Mouse (Mus musculus): ENCODE data around the gene Sclt1.
"Not testable (repeated sequence)": the region's sequence is repeated elsewhere in the genome, so short reads cannot be mapped to it uniquely, and the experiment has no call there.

Sclt1 gene

GRCm38 (mm10) chr3:41742278-41742934 is at the start of gene Sclt1, which contains the start of gene D3Ertd751e:
Gene Sclt1, minus strand, starts transcription at chr3:41742514.
Gene D3Ertd751e, plus strand, starts transcription at chr3:41742611.
- DNase-seq (ENCODE audit: low spot score): peak; percentile 95

- no peak for DNase-seq (ENCODE audit: low spot score)
Observed at GRCm38 (mm10) chr3:41762091-41762490, 19.8 kb upstream of the Sclt1 start.

- no peak for DNase-seq (ENCODE audit: low spot score)
Observed at GRCm38 (mm10) chr3:41754556-41754955, 12.2 kb upstream of the Sclt1 start.

- no peak for DNase-seq (ENCODE audit: low spot score)
Observed at GRCm38 (mm10) chr3:41743436-41743835, 1.1 kb upstream of the Sclt1 start.

- DNase-seq (ENCODE audit: low spot score): no peak
Observed at GRCm38 (mm10) chr3:41741601-41742277, 575 bp downstream of the Sclt1 start.

- DNase-seq (ENCODE audit: low spot score): no peak
Observed at GRCm38 (mm10) chr3:41695681-41696080, 46.6 kb downstream of the Sclt1 start.

GRCm38 (mm10) chr3:41692440-41693142 is 49.7 kb downstream of the Sclt1 start:
- no peak for DNase-seq (ENCODE audit: low spot score)

- DNase-seq (ENCODE audit: low spot score): not testable (repeated sequence)
Observed at GRCm38 (mm10) chr3:41690114-41690640, 52.1 kb downstream of the Sclt1 start.

- DNase-seq (ENCODE audit: low spot score): no peak
Observed at GRCm38 (mm10) chr3:41686396-41686795, 55.9 kb downstream of the Sclt1 start.

- DNase-seq (ENCODE audit: low spot score): no peak
Observed at GRCm38 (mm10) chr3:41682084-41682483, 60.2 kb downstream of the Sclt1 start.

GRCm38 (mm10) chr3:41676648-41677047 is 65.7 kb downstream of the Sclt1 start:
- no peak for DNase-seq (ENCODE audit: low spot score)

- no peak for DNase-seq (ENCODE audit: low spot score)
Observed at GRCm38 (mm10) chr3:41674778-41675177, 67.5 kb downstream of the Sclt1 start.

- no peak for DNase-seq (ENCODE audit: low spot score)
Observed at GRCm38 (mm10) chr3:41655642-41656041, 86.7 kb downstream of the Sclt1 start.

- no peak for DNase-seq (ENCODE audit: low spot score)
Observed at GRCm38 (mm10) chr3:41620971-41621370, 121.3 kb downstream of the Sclt1 start.

GRCm38 (mm10) chr3:41618488-41618887 is 123.8 kb downstream of the Sclt1 start:
- DNase-seq (ENCODE audit: low spot score): no peak

GRCm38 (mm10) chr3:41618036-41618435 is 124.3 kb downstream of the Sclt1 start:
- DNase-seq (ENCODE audit: low spot score): no peak

GRCm38 (mm10) chr3:41614230-41614985 is 127.9 kb downstream of the Sclt1 start:
- DNase-seq (ENCODE audit: low spot score): no peak

GRCm38 (mm10) chr3:41613706-41614105 is 128.6 kb downstream of the Sclt1 start:
- no peak for DNase-seq (ENCODE audit: low spot score)

- DNase-seq (ENCODE audit: low spot score): no peak
Observed at GRCm38 (mm10) chr3:41612211-41612610, 130.1 kb downstream of the Sclt1 start.

GRCm38 (mm10) chr3:41609071-41609470 is 133.2 kb downstream of the Sclt1 start:
- no peak for DNase-seq (ENCODE audit: low spot score)

- DNase-seq (ENCODE audit: low spot score): no peak
Observed at GRCm38 (mm10) chr3:41607467-41607866, 134.8 kb downstream of the Sclt1 start.

GRCm38 (mm10) chr3:41607050-41607449 is 135.3 kb downstream of the Sclt1 start:
- no peak for DNase-seq (ENCODE audit: low spot score)

Data from testis, postnatal 14 days (tissue).